Mouse (Mus musculus) embryonic facial prominence, embryonic 11.5 days (tissue): ENCODE measurements around the gene Hivep3. TPM values are rescaled to one million over a fixed set of nuclear protein-coding genes. Genes with fewer than 3 reads are reported as not detected.

ENCODE experiments used
- ATAC-seq: fragments of 200-750 bp; cut with Nextera tagmentation; replicated peaks from 2 replicates; pipeline ENCODE4 v1.8.0; 2017; ENCODE audit warnings: low read depth; ENCODE audit not compliant: insufficient number of reproducible peaks, low FRiP score, low TSS enrichment
- DNase-seq: peaks from one replicate; pipeline ENCODE4 v3.0.0-alpha.2; 2015; ENCODE audit warnings: low spot score
- H3K27ac ChIP-seq: fragments of 300-500 bp; sonication (generic); replicated peaks from 2 replicates; pipeline ENCODE4 v1.5.1; 2014; ENCODE audit warnings: mild to moderate bottlenecking, low read depth, low read length, control low read depth
- H3K27me3 ChIP-seq: fragments of 300-500 bp; sonication (generic); 2 replicates; pipeline ENCODE4 v1.6.1; 2014; ENCODE audit warnings: mild to moderate bottlenecking, low read length, moderate library complexity, mixed read lengths; ENCODE audit not compliant: control insufficient read depth, insufficient read depth
- H3K36me3 ChIP-seq: fragments of 300-500 bp; sonication (generic); replicated peaks from 2 replicates; pipeline ENCODE4 v1.6.1; 2014; ENCODE audit warnings: low read depth, mild to moderate bottlenecking, low read length, moderate library complexity, mixed read lengths; ENCODE audit not compliant: control insufficient read depth, insufficient read depth
- H3K4me1 ChIP-seq: fragments of 300-500 bp; sonication (generic); 2 replicates; pipeline ENCODE4 v1.6.1; 2014; ENCODE audit warnings: low read length, mixed read lengths; ENCODE audit not compliant: control insufficient read depth, insufficient read depth
- H3K4me2 ChIP-seq: fragments of 300-500 bp; sonication (generic); 2 replicates; pipeline ENCODE4 v1.6.1; 2014; ENCODE audit warnings: low read depth, mild to moderate bottlenecking, control low read depth, low read length, moderate library complexity
- H3K4me3 ChIP-seq: fragments of 300-500 bp; sonication (generic); 2 replicates; pipeline ENCODE4 v1.5.1; 2014; ENCODE audit warnings: low read depth, low read length, control low read depth
- H3K9ac ChIP-seq: fragments of 300-500 bp; sonication (generic); replicated peaks from 2 replicates; pipeline ENCODE4 v1.6.1; 2014; ENCODE audit warnings: mild to moderate bottlenecking, control low read depth, low read length
- H3K9me3 ChIP-seq: fragments of 300-500 bp; sonication (generic); replicated peaks from 2 replicates; pipeline ENCODE4 v1.6.1; 2016; ENCODE audit warnings: mild to moderate bottlenecking, low read length, inconsistent platforms, mixed read lengths; ENCODE audit not compliant: control insufficient read depth
- WGBS: fragments of 180-500 bp; shearing (Covaris S2); extraction: QIAGEN DNeasy Blood & Tissue Kit; methylation state at CpG from one replicate; pipeline ENCODE4 v1.1.7; 2014; 5-methylcytosine and 5-hydroxymethylcytosine counted together
- polyA plus RNA-seq: library from polyadenylated mRNA; unstranded; fragments of >200 nt; fragmentation: Nextera tagmentation; extraction: Ambion mirVana; gene quantifications from 2 replicates; pipeline ENCODE4 v1.2.1, GENCODE M21; 2014

Gene Hivep3
- polyA plus RNA-seq, 1 experiment from 2014 or later = 1.6 TPM

DNA sequence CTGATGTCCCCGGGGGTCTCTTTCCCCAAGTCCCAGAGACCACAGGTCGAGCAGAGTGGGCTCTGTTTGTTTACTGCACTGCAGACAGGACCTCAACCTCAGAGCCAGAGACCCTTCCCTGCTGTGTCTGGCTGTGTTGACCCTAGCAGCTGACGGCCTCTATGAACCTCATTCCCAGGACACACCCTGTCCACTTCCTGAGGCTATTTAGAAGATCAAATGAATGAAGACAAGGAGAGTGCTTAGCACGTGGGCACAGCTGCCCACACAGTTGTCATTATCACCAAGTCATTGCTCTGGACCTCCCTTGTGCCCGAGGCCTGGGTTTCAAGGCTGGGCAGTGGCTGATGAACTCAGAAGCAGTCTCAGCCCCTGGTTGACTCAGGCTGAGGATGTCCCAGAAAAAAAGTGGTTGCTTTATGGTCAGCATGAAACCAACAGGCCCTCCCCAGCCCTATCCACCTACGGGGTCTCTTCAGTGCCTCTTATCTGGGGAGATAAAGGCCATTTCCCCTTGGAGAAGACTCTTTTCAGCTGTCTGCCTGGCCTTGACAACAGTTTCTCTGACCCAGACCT is 416.8 kb downstream of the Hivep3 start:
- Histone ChIP-seq H3K27me3 (no peaks in the 10 kb centered on the region), H3K36me3 (no peaks in the 10 kb centered on the region), H3K4me1 (no peaks in the 10 kb centered on the region; the same call in 1 of the 2 replicates), H3K27ac (no peak overlapping the region), H3K4me3 (no peak overlapping the region), H3K9me3 (no peaks in the 10 kb centered on the region), H3K4me2 (no peak overlapping the region), H3K9ac (no peak overlapping the region)
- DNase-seq (no peak), ATAC-seq (no peak)
- 54% methylated on average over 6 of the region's 6 CpGs for WGBS

DNA sequence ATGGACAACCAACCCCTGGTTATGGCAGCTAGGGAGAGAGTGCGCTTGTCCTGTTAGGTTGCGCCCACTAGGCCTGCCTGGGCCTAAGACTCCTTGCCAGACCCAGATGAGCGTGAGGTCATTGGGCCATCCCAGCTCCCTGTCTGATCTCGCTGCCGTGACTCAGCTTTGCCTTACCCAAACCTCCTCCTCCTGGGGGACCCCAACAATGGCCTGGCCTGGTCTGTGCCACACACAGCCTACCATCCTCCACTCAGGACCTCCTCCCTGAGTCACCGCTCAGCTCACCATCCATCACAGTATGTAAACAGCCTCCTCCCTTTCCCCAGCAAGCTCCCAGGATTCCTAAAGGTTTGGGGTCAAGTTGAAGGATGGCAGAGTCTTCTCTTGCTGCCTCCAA is 418.3 kb downstream of the Hivep3 start:
- Histone ChIP-seq H3K36me3 (no peaks in the 10 kb centered on the region), H3K4me2 (no peak overlapping the region), H3K27me3 (no peaks in the 10 kb centered on the region), H3K9me3 (no peaks in the 10 kb centered on the region), H3K27ac (no peak overlapping the region), H3K4me3 (no peak overlapping the region), H3K9ac (no peak overlapping the region), H3K4me1 (no peaks in the 10 kb centered on the region; the same call in 1 of the 2 replicates)
- no peak for DNase-seq
- 84% methylated on average over 6 of the region's 6 CpGs for WGBS
- ATAC-seq = no peak

DNA sequence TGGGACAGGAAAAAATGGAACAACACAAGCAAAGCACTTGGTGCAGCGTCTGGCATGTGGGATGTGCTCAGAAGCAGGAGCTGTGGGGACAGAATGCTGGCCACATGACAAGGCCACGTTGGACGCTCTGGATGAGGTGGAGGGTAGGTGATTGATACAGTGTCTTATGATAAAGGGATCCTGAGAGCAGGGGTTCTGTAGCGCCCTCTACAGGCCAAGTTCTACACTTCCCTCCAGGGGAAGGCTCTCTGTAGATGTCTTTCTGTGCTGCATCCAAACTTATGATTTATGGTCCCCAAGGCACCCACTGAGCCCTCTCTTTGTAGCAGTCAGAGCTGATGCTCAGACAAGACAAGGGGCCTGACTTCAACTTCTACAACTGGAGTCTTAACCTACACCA is 419.1 kb downstream of the Hivep3 start:
- Histone ChIP-seq H3K27me3 (no peaks in the 10 kb centered on the region), H3K4me2 (no peak overlapping the region), H3K9me3 (no peaks in the 10 kb centered on the region), H3K9ac (no peak overlapping the region), H3K4me1 (no peaks in the 10 kb centered on the region; the same call in 1 of the 2 replicates), H3K36me3 (no peaks in the 10 kb centered on the region), H3K27ac (no peak overlapping the region), H3K4me3 (no peak overlapping the region)
- ATAC-seq = no peak
- DNase-seq = no peak
- 63% methylated on average over 4 of the region's 4 CpGs for WGBS

DNA sequence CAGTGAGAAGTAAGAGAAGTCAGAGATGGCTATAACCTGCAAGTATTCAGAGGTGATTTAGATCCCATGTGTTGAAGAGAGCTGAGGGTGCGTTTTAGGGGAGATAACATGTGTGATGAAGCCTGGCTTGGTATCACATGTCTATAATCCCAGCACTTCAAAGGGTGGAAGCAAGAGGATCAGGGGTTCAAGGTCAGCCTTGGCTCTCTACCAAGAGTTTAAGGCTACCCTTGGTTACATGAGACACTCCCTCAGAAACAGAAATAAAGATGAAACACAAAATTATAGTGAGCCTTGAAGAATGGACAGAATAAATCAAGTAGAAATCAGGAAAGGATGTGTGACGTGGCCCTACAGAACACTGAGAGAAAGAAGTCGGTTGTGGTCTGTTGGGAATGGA is 420.2 kb downstream of the Hivep3 start:
- ATAC-seq (no peak), DNase-seq (no peak)
- H3K4me2 ChIP-seq = no peak overlapping the region
- no peak overlapping the region for H3K4me3 ChIP-seq
- no peaks in the 10 kb centered on the region for H3K9me3 ChIP-seq
- 85% methylated on average over 3 of the region's 3 CpGs for WGBS
- H3K4me1 ChIP-seq = no peaks in the 10 kb centered on the region; the same call in 1 of the 2 replicates
- no peak overlapping the region for H3K9ac ChIP-seq
- H3K27ac ChIP-seq = no peak overlapping the region
- H3K27me3 ChIP-seq = no peaks in the 10 kb centered on the region
- H3K36me3 ChIP-seq = no peaks in the 10 kb centered on the region

DNA sequence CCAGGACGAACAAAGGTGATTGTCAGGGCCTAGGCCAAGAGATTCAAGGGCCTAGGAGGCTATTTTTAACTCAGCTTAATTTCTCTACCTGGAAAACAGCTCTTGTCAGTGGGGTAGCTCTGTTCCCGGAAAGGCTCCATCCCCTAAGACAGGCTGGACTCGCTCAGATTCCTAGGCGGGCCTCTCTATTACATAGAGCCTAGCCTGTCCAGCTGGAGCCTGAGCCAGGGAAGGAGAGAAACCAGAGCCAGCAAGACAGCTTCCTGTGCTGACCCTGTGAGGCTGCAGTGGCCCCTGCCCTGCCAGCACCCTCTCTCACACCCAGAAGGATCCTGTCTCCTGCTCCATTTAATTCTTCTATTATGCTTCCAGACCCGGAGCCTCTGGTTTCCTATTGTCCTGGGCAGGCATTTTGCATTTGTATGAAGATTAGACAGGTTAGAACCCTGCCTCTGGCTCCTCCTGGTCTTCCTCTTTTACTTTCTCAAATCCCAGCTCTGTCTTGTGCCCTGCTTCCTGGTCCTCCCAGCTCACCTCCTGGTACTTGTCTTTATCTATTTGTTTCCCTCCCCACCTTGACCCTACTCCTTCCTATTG is 425.2 kb downstream of the Hivep3 start:
- WGBS = 27% methylated on average over 5 of the region's 5 CpGs
- DNase-seq (peak; percentile 6), ATAC-seq (no peak)
- H3K4me2 ChIP-seq = no peak overlapping the region
- no peak overlapping the region for H3K4me3 ChIP-seq
- H3K9ac ChIP-seq = no peak overlapping the region
- H3K4me1 ChIP-seq = no peaks in the 10 kb centered on the region
- no peaks in the 10 kb centered on the region; the same call in 1 of the 2 replicates for H3K27me3 ChIP-seq
- no peak overlapping the region for H3K27ac ChIP-seq
- no peaks in the 10 kb centered on the region for H3K36me3 ChIP-seq
- no peaks in the 10 kb centered on the region for H3K9me3 ChIP-seq

DNA sequence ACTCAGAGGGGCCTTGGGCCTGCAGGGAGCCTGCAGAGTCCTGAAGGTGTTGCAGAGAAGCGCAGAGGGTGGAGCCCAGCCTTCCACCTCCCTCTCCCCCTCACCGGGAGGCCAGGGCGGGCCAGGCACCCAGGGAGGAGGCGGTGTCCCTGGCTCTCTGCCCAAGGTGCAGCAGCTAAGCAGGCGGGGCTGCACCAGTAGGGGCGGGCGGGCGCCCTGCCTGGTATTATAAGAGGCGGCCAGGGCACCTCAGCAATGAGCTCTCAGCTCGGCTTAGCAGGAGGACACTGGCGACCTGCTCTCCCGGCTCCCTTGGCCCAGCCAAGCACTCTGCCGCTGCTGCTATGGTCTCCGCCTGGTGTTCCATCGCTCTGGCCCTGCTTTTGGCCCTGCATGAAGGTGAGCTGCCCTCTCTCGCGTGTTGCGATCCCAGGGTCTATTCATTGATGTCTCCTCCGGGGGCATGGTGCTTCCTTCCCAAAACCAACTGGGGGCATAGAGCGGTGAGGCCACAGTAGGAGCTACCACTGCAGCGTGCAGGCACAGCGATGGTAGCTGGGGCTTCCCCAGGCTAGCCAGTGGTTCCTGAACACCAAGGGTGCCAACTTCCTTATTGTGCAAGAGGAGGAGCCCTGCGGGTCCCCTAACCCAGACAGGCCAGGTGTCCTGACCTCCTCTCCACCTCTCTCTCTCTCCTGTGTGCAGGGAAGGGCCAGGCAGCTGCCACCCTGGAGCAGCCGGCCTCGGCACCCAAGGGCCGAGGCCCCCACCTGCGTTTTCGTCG is 427.8 kb downstream of the Hivep3 start, which contains the start of gene Edn2:
Gene Edn2, plus strand, starts transcription at position 41 of the 784 bp plus-strand sequence.
- Histone ChIP-seq H3K9ac (no peak within 1 kb of the TSS), H3K4me1 (no peaks in the 10 kb centered on the region), H3K4me2 (no peak within 1 kb of the TSS), H3K4me3 (no peak within 1 kb of the TSS), H3K9me3 (no peaks in the 10 kb centered on the region), H3K27me3 (no peaks in the 10 kb centered on the region; the same call in 1 of the 2 replicates), H3K27ac (no peak within 1 kb of the TSS), H3K36me3 (no peaks in the 10 kb centered on the region)
- WGBS = 43% methylated on average over 29 of the region's 29 CpGs
- ATAC-seq = no peak
- peak; percentile 3 for DNase-seq

DNA sequence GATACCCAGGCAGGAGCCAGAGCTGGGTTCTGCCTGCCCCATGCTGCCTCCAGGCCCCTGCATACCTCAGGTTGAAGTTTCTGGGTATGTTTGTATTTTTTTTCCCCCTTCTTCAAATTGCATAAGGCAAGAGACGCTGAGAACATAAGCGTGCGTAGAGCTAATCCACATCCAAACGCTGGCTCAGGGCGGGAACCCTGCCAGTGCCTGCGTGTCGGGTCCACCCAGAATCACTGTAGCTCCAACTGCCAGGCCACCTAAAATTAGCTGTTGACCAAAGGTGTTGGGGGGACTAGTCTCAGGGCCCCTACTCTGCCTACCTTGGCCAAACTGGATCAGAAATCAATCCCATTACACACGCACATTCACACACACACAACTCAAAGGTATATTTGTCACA is 429.0 kb downstream of the Hivep3 start:
- 87% methylated on average over 8 of the region's 8 CpGs for WGBS
- Histone ChIP-seq H3K4me2 (no peak overlapping the region), H3K4me3 (no peak overlapping the region), H3K36me3 (no peaks in the 10 kb centered on the region), H3K27ac (no peak overlapping the region), H3K27me3 (no peaks in the 10 kb centered on the region; the same call in 1 of the 2 replicates), H3K9ac (no peak overlapping the region), H3K4me1 (no peaks in the 10 kb centered on the region), H3K9me3 (no peaks in the 10 kb centered on the region)
- DNase-seq = no peak
- no peak for ATAC-seq

DNA sequence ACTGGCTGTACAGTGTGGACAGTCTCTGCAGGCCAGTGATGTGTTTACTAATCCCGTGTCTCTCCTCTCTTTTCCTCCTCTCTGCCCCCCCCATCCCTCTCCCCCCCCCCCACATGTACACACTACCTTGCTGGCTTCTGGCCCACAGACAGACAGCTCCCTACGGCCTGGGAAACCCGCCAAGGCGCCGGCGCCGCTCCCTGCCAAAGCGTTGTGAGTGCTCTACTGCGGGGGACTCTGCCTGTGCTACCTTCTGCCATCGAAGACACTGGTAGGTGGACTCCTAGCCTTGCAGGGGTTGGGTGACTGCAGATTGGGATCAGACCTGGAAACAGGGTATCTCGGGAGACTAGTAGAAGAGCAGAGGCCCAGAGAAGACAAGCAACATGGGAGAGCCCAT is 429.7 kb downstream of the Hivep3 start:
- DNase-seq = no peak
- H3K27ac ChIP-seq = no peak overlapping the region
- WGBS = 69% methylated on average over 11 of the region's 11 CpGs

More for the DNA sequence above, 429.7 kb downstream of the Hivep3 start:
- Histone ChIP-seq H3K9ac (no peak overlapping the region), H3K4me1 (no peaks in the 10 kb centered on the region), H3K36me3 (no peaks in the 10 kb centered on the region), H3K9me3 (no peaks in the 10 kb centered on the region), H3K4me3 (no peak overlapping the region), H3K4me2 (no peak overlapping the region), H3K27me3 (no peaks in the 10 kb centered on the region; the same call in 1 of the 2 replicates)
- no peak for ATAC-seq
